In the genomic region with DNA sequence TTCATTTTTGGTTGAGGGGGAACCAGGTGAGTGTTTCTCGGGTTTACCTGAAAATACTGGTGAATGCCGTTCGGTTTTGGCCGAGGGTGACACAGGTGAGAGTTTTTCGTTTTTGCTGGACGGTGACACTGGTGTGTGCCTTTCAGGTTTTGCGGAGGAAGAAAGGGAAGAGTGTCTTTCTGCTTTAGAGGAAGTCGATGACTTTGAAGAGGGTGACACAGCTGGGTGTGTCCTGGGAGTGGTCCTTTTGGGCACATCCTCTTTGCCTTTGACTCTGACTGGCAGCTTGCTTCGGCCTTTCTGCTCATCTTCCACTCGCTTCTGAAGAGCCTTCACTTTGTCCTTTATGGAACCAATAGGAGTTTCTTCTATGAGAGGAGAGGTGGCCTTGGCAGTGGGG, we compare ENCODE assay signal across 15 mouse cellular contexts.
"Had no signal": no experiment of that assay in that cellular context is flagged by ENCODE, and none has a peak within 500 bp of the region (broad histone marks: within the 10 kb centered on the region; RNA-seq: fewer than 3 reads in every experiment).

No protein-coding gene starts in this region.

- H3K27ac ChIP-seq: neural tube, embryonic 13.5 days; neural tube, embryonic 15.5 days; stomach, embryonic 15.5 days; stomach, postnatal 0 days had no signal

- H3K4me1 ChIP-seq: neural tube, embryonic 13.5 days; neural tube, embryonic 15.5 days; stomach, embryonic 15.5 days had no signal

- H3K4me3 ChIP-seq: neural tube, embryonic 13.5 days; neural tube, embryonic 15.5 days; stomach, embryonic 15.5 days had no signal

- H3K9me3 ChIP-seq: neural tube, embryonic 13.5 days; neural tube, embryonic 15.5 days; stomach, embryonic 15.5 days had no signal

- H3K4me2 ChIP-seq: neural tube, embryonic 13.5 days; neural tube, embryonic 15.5 days; stomach, embryonic 15.5 days had no signal

- H3K9ac ChIP-seq: neural tube, embryonic 13.5 days; neural tube, embryonic 15.5 days; stomach, embryonic 15.5 days had no signal

- H3K27me3 ChIP-seq: neural tube, embryonic 13.5 days; neural tube, embryonic 15.5 days; stomach, embryonic 15.5 days had no signal

- DNase-seq: right cerebral cortex, adult 18-20 months; right cerebral cortex, postnatal 14 days; right cerebral cortex, postnatal 25 days; right cerebral cortex, postnatal 4 days; spleen, adult 18-20 months; thymus, adult 18-20 months; thymus, adult 2 months; thymus, postnatal 14 days; thymus, postnatal 25 days; thymus, postnatal 36 days; thymus, postnatal 4 days had no signal
